Mouse (Mus musculus) splenic B cell, adult 2 months (primary cell): ENCODE results near the gene Ap1s1.
A peak's percentile ranks its signal among the peaks of the same experiment; 100 is the strongest.

Experiments used
- DNase-seq: peaks from one replicate; pipeline ENCODE4 v3.0.0-alpha.2; 2011; ENCODE audit warnings: low read depth, low spot score
- H3K27me3 ChIP-seq: 2 replicates; pipeline ENCODE4 v1.6.1; 2012; ENCODE audit warnings: mild to moderate bottlenecking, low read length, moderate library complexity, mixed read lengths; ENCODE audit not compliant: control insufficient read depth, poor library complexity, insufficient read depth, severe bottlenecking
- H3K36me3 ChIP-seq: 2 replicates; pipeline ENCODE4 v1.6.1; 2012; ENCODE audit warnings: mild to moderate bottlenecking, low read length, moderate library complexity, mixed read lengths; ENCODE audit not compliant: control insufficient read depth, poor library complexity, insufficient read depth, severe bottlenecking

Ap1s1 gene

GRCm38 (mm10) chr5:137045402-137046323, at the start of gene Ap1s1:
Ap1s1 (minus strand) TSS chr5:137046135.
- peaks cover 3% of the 10 kb centered on the region; the same call in 1 of the 2 replicates for H3K36me3 ChIP-seq
- H3K27me3 ChIP-seq: no peaks in the 10 kb centered on the region
- DNase-seq: peak; percentile 97

- DNase-seq: no peak
- Histone ChIP-seq H3K36me3 (no peaks in the 10 kb centered on the region), H3K27me3 (no peaks in the 10 kb centered on the region)
Observed at GRCm38 (mm10) chr5:137095135-137095534, 49.2 kb upstream of the Ap1s1 start.

GRCm38 (mm10) chr5:137093720-137094119, 47.8 kb upstream of the Ap1s1 start:
- Histone ChIP-seq H3K36me3 (no peaks in the 10 kb centered on the region), H3K27me3 (no peaks in the 10 kb centered on the region)
- DNase-seq: no peak

GRCm38 (mm10) chr5:137091560-137091959, 45.6 kb upstream of the Ap1s1 start:
- no peaks in the 10 kb centered on the region for H3K36me3 ChIP-seq
- DNase-seq: no peak
- H3K27me3 ChIP-seq: no peaks in the 10 kb centered on the region

GRCm38 (mm10) chr5:137090870-137091269, 44.9 kb upstream of the Ap1s1 start:
- Histone ChIP-seq H3K27me3 (no peaks in the 10 kb centered on the region), H3K36me3 (no peaks in the 10 kb centered on the region)
- DNase-seq: no peak

- DNase-seq: no peak
- Histone ChIP-seq H3K27me3 (no peaks in the 10 kb centered on the region), H3K36me3 (no peaks in the 10 kb centered on the region)
Observed at GRCm38 (mm10) chr5:137087410-137087809, 41.5 kb upstream of the Ap1s1 start.

GRCm38 (mm10) chr5:137085731-137086130, 39.8 kb upstream of the Ap1s1 start:
- Histone ChIP-seq H3K36me3 (no peaks in the 10 kb centered on the region), H3K27me3 (no peaks in the 10 kb centered on the region)
- DNase-seq: no peak

GRCm38 (mm10) chr5:137085021-137085420, 39.1 kb upstream of the Ap1s1 start:
- no peak for DNase-seq
- Histone ChIP-seq H3K27me3 (no peaks in the 10 kb centered on the region), H3K36me3 (no peaks in the 10 kb centered on the region)

GRCm38 (mm10) chr5:137083051-137083450, 37.1 kb upstream of the Ap1s1 start:
- no peak for DNase-seq
- Histone ChIP-seq H3K27me3 (no peaks in the 10 kb centered on the region), H3K36me3 (no peaks in the 10 kb centered on the region)

GRCm38 (mm10) chr5:137079849-137080248, 33.9 kb upstream of the Ap1s1 start:
- no peaks in the 10 kb centered on the region for H3K27me3 ChIP-seq
- DNase-seq: no peak
- H3K36me3 ChIP-seq: no peaks in the 10 kb centered on the region

- no peak for DNase-seq
- H3K36me3 ChIP-seq: no peaks in the 10 kb centered on the region
Observed at GRCm38 (mm10) chr5:137078616-137079015, 32.7 kb upstream of the Ap1s1 start.

GRCm38 (mm10) chr5:137078041-137078440, 32.1 kb upstream of the Ap1s1 start:
- no peak for DNase-seq
- no peaks in the 10 kb centered on the region for H3K27me3 ChIP-seq
- H3K36me3 ChIP-seq: no peaks in the 10 kb centered on the region

More at GRCm38 (mm10) chr5:137078616-137079015, 32.7 kb upstream of the Ap1s1 start:
- H3K27me3 ChIP-seq: no peaks in the 10 kb centered on the region

- Histone ChIP-seq H3K36me3 (no peaks in the 10 kb centered on the region), H3K27me3 (no peaks in the 10 kb centered on the region; the same call in 1 of the 2 replicates)
- no peak for DNase-seq
Observed at GRCm38 (mm10) chr5:137077187-137077586, 31.3 kb upstream of the Ap1s1 start.

GRCm38 (mm10) chr5:137076191-137076930, 30.4 kb upstream of the Ap1s1 start:
- Histone ChIP-seq H3K36me3 (no peaks in the 10 kb centered on the region), H3K27me3 (no peaks in the 10 kb centered on the region; the same call in 1 of the 2 replicates)
- DNase-seq: peak; percentile 41

GRCm38 (mm10) chr5:137075726-137076125, 29.8 kb upstream of the Ap1s1 start:
- Histone ChIP-seq H3K27me3 (no peaks in the 10 kb centered on the region; the same call in 1 of the 2 replicates), H3K36me3 (no peaks in the 10 kb centered on the region)
- no peak for DNase-seq
